Mouse (Mus musculus) C2C12 (cell line): Measurements from ENCODE around the gene B4galnt1. TPM values are rescaled to one million over a fixed set of nuclear protein-coding genes. Genes with fewer than 3 reads are reported as not detected.

Experiments used
- H3K27me3 ChIP-seq: one replicate; pipeline ENCODE4 v1.6.1; 2011; ENCODE audit not compliant: control insufficient read depth, insufficient read depth, insufficient read length
- H3K36me3 ChIP-seq: one replicate; pipeline ENCODE4 v1.6.1; 2011; ENCODE audit not compliant: control insufficient read depth, insufficient read depth
- H3K4me3 ChIP-seq: one replicate; pipeline ENCODE4 v1.5.1; 2011; ENCODE audit warnings: mild to moderate bottlenecking, control low read depth; ENCODE audit not compliant: poor library complexity, insufficient read depth, severe bottlenecking
- H3K79me2 ChIP-seq: one replicate; pipeline ENCODE4 v1.6.1; 2011; ENCODE audit not compliant: control insufficient read depth, insufficient read depth
- H3K79me3 ChIP-seq: one replicate; pipeline ENCODE4 v1.6.1; 2011; ENCODE audit warnings: low read depth, control low read depth
- H3ac ChIP-seq: one replicate; pipeline ENCODE3; 2011; ENCODE audit warnings: low read depth; ENCODE audit not compliant: control insufficient read depth, insufficient read length
- CEBPB ChIP-seq: IDR thresholded peaks from one replicate; pipeline ENCODE4 v1.6.1; 2011; ENCODE audit warnings: low read depth, mild to moderate bottlenecking, control low read depth, moderate library complexity
- CTCF ChIP-seq: IDR thresholded peaks from one replicate; pipeline ENCODE4 v1.5.1; 2011; ENCODE audit not compliant: control insufficient read depth, insufficient read depth, insufficient read length
- FOSL1 ChIP-seq: IDR thresholded peaks from one replicate; pipeline ENCODE4 v1.8.0; 2011; ENCODE audit warnings: mild to moderate bottlenecking, low read length; ENCODE audit not compliant: poor library complexity, insufficient read depth, severe bottlenecking
- MAX ChIP-seq: IDR thresholded peaks from one replicate; pipeline ENCODE4 v1.6.1; 2011; ENCODE audit warnings: mild to moderate bottlenecking, control low read depth
- MYOD1 ChIP-seq: IDR thresholded peaks from one replicate; pipeline ENCODE4 v1.6.1; 2011; ENCODE audit warnings: low read depth; ENCODE audit not compliant: control insufficient read depth, insufficient read length
- MYOG ChIP-seq: IDR thresholded peaks from one replicate; pipeline ENCODE4 v1.6.1; 2011; ENCODE audit not compliant: control insufficient read depth, insufficient read length; ENCODE audit errors: extremely low read depth
- USF1 ChIP-seq: IDR thresholded peaks from one replicate; pipeline ENCODE4 v1.6.1; 2011; ENCODE audit warnings: low read depth, mild to moderate bottlenecking, control low read depth, moderate library complexity
- polyA plus RNA-seq: library from polyadenylated mRNA; unstranded; fragments of >200 nt; fragmentation: generic; extraction: Trizol; gene quantifications from one replicate; pipeline ENCODE4 v1.2.1, GENCODE M21; 2012; ENCODE audit warnings: missing spikeins

B4galnt1 gene
- polyA plus RNA-seq, 1 experiment: 23.8 TPM

DNA sequence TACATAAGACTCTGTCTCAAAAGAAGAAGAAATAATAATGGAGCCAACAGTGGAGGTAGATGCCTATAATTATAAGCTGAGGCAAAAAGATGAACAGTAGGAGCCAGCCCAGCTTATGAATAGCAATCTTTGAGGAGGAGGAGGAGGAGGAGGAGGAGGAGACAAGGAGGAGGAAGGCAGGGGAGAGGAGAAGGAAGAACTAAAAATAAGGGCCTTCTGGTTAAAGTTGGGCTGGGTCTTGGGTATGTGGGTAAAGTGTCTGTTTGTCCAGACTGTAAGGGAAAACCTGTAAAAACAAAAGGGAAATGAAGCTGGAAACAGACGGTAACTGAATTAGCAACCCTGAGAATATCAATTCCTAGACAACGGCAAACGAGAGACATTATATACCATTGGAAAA lies 43.0 kb upstream of the B4galnt1 start:
- Histone ChIP-seq H3K36me3 (peaks cover 15% of the 10 kb centered on the region), H3K27me3 (no peaks in the 10 kb centered on the region)
- no peak for TF ChIP-seq CEBPB
- no peak for TF ChIP-seq MAX
- no peak for TF ChIP-seq FOSL1
- no peak for TF ChIP-seq USF1
- TF ChIP-seq MYOG: no peak
- no peak for TF ChIP-seq MYOD1
- no peak for TF ChIP-seq CTCF

DNA sequence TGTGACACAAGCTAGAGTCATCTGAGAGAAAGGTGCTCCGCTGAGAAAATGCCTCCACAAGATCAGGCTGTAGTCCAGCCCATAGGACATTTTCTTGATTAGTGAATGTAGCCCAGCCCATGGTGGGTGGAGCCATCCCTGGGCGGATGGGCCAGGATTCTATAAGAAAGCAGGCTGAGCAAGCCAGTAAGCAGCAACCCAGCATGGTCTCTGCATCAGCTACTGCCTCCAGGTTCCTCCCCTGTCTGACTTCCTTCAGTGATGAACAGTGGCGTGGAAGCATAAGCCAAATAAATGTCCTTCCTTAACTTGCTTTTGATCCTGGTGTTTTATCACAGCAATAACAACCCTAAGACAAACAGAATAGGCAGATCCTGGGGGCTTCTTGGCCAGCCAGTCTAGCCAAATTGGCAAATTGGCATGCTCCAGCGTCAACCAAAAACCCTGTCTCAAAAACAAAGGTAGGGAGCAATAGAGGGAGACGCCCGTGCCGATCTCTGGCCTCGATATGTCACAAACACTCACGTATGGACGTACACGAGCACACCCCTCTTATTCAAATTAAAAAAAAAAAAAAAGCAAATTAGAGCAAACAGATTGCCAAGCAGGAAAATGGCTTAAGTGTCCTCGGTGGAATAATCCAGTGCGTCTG lies 42.1 kb upstream of the B4galnt1 start:
- no peak overlapping the region for H3K4me3 ChIP-seq

More for the DNA sequence above, 43.0 kb upstream of the B4galnt1 start:
- Histone ChIP-seq H3K79me2 (no peaks in the 10 kb centered on the region), H3K79me3 (no peaks in the 10 kb centered on the region), H3ac (no peak overlapping the region), H3K4me3 (no peak overlapping the region)

DNA sequence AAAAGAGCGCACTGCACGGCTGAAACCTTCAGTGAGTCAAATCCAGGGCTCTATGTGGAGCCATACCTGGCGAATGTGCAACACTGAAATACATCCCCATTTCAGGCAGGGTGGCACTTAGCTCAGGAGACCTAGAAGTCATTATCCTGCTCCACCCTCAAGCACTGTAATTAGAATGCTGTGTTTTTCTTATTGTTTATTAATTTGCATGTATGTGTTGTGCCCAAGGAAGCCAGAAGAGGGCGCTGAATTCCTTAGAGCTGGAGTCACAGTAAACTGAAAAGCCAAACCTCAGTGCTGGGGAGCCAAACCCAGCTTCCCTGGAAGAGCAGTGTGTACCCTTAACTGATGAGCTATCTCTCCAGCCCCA lies 41.6 kb upstream of the B4galnt1 start:
- Histone ChIP-seq H3ac (no peak overlapping the region), H3K36me3 (peaks cover 8% of the 10 kb centered on the region), H3K27me3 (no peaks in the 10 kb centered on the region), H3K79me2 (no peaks in the 10 kb centered on the region), H3K4me3 (no peak overlapping the region), H3K79me3 (no peaks in the 10 kb centered on the region)
- no peak for TF ChIP-seq MYOG
- no peak for TF ChIP-seq CTCF
- TF ChIP-seq MYOD1: no peak

More for the DNA sequence above, 42.1 kb upstream of the B4galnt1 start:
- TF ChIP-seq CEBPB: no peak
- TF ChIP-seq MYOD1: no peak
- TF ChIP-seq FOSL1: no peak
- Histone ChIP-seq H3ac (no peak overlapping the region), H3K27me3 (no peaks in the 10 kb centered on the region), H3K79me3 (no peaks in the 10 kb centered on the region), H3K79me2 (no peaks in the 10 kb centered on the region), H3K36me3 (peaks cover 10% of the 10 kb centered on the region)

DNA sequence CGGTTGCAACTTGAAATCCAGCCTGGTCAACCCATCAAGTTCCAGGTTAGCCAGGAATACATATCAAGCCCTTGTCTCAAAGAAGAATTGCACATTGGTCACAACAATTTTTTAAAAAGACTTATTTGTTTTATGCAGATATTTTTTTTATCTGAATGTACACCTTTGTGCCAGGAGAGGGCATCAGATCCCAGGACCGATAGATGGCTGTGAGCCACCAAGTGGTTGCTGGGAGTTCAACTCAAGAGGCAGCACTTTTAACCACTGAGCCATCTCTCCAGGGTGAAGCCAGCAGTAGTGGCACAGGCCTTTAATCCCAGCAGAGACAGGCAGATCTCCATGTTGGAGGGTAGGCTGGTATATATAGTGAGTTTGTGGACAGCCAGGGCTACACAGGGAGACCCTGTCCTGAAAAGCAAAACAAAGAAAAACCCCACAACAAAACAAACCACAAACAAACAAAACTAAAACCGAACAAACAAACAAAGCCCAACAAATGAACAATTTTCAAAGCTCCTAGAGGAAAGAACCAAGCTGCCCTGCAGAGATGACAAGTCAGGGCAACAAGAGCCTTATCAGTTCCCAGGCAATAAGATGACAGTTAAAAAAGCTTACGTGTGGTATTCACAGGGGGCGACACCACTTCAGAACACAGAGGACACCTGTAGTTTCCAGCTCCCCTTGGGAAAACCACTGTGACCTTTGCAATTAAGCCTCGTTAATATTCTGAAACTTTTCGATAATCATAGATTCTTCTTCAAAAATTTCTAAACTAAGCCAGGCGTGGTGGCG lies 39.6 kb upstream of the B4galnt1 start:
- no peak overlapping the region for H3ac ChIP-seq
- H3K27me3 ChIP-seq: no peaks in the 10 kb centered on the region
- no peaks in the 10 kb centered on the region for H3K79me3 ChIP-seq
- no peaks in the 10 kb centered on the region for H3K36me3 ChIP-seq
- no peak for TF ChIP-seq MAX
- no peak for TF ChIP-seq FOSL1
- no peak for TF ChIP-seq MYOG
- TF ChIP-seq USF1: no peak
- no peak for TF ChIP-seq CEBPB
- TF ChIP-seq CTCF: no peak
- no peak for TF ChIP-seq MYOD1
- H3K4me3 ChIP-seq: no peak overlapping the region
- no peaks in the 10 kb centered on the region for H3K79me2 ChIP-seq

DNA sequence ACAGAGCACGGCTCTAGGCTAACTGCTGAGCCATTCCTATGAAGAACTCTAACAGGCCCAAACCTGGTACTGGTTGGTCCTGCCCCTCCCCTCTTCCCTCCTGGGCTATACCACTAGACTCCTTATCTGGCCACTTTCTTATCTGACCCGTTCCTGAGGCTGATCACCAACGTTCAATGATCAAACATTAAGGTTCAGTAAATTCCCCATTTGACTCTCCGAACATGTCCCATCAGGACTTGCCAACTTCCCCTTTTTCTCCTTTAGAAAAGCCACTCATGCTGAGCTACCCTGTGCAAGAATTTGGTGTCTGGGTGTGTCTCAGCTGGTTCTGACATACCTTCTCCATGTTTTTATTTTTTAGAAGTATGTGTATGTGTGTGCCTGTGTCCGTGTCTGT lies 38.4 kb upstream of the B4galnt1 start:
- no peaks in the 10 kb centered on the region for H3K36me3 ChIP-seq
- H3K79me3 ChIP-seq: no peaks in the 10 kb centered on the region
- TF ChIP-seq MAX (no peak), CEBPB (no peak), USF1 (no peak), MYOD1 (no peak), CTCF (no peak), MYOG (no peak), FOSL1 (no peak)
- H3K79me2 ChIP-seq: no peaks in the 10 kb centered on the region
- no peak overlapping the region for H3ac ChIP-seq
- no peak overlapping the region for H3K4me3 ChIP-seq
- no peaks in the 10 kb centered on the region for H3K27me3 ChIP-seq

DNA sequence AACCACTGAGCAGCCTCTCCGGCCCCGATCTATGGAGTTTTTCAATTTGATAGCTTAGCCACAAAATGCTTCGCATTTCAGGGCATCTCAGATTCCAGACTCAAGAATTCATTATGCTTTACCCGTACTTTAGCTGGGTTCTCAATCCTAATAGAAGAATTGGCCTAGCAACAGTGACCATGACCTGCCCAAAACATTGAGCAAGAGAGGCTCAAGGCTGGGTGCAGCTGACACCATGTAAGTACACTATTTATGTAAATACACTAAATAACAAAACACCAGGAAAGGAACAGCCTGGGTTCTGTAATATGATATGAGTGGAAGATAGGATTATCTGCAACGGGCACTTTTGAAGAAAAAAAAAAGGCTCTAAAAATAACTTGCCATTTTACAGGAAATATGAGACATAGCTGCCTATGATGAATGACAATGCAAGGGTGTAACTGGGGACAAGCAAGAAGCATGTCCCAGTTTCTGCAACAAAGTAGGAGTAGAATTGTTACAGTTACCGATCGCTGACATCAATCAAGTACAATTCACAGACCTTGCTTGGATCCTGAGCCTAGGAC lies 37.2 kb upstream of the B4galnt1 start:
- Histone ChIP-seq H3K79me3 (no peaks in the 10 kb centered on the region), H3K36me3 (no peaks in the 10 kb centered on the region), H3K27me3 (no peaks in the 10 kb centered on the region), H3K79me2 (no peaks in the 10 kb centered on the region), H3K4me3 (no peak overlapping the region), H3ac (no peak overlapping the region)
- TF ChIP-seq CTCF: no peak
- TF ChIP-seq FOSL1: no peak
- no peak for TF ChIP-seq CEBPB
- TF ChIP-seq USF1: no peak
- no peak for TF ChIP-seq MAX
- no peak for TF ChIP-seq MYOD1
- TF ChIP-seq MYOG: no peak
